Mouse (Mus musculus): ENCODE data around the gene Carmil1. TPM values are rescaled to one million over a fixed set of nuclear protein-coding genes. Genes with fewer than 3 reads are reported as not detected.
"Not testable (repeated sequence)": the region's sequence is repeated elsewhere in the genome, so short reads cannot be mapped to it uniquely, and the experiment has no call there.

Gene Carmil1
- polyA plus RNA-seq, 1 experiment from 2014 or later: 44.8 TPM

- H3K4me1 ChIP-seq: peaks cover 28% of the 10 kb centered on the region
- H3K9me3 ChIP-seq: no peaks in the 10 kb centered on the region
- ATAC-seq (ENCODE audit: low FRiP score, low read depth): no peak
- H3K36me3 ChIP-seq: peaks cover 16% of the 10 kb centered on the region; the same call in 1 of the 2 replicates
- H3K4me3 ChIP-seq: no peak overlapping the region
- WGBS: 36% methylated on average over 1 of the region's 1 CpGs
- H3K27ac ChIP-seq: peak overlapping the region; percentile 58; the same call in 1 of the 2 replicates
- H3K9ac ChIP-seq: no peak overlapping the region
- H3K27me3 ChIP-seq: no peaks in the 10 kb centered on the region
- no peak overlapping the region for H3K4me2 ChIP-seq (replicated peaks)
These were observed 175.3 kb downstream of the Carmil1 start for GRCm38 (mm10) chr13:24105340-24105669.

GRCm38 (mm10) chr13:24104611-24105339 is 175.8 kb downstream of the Carmil1 start:
- not testable (repeated sequence) for H3K27me3 ChIP-seq; ATAC-seq (ENCODE audit: low FRiP score, low read depth); H3K4me3 ChIP-seq; H3K4me2 ChIP-seq (replicated peaks); H3K9ac ChIP-seq; H3K9me3 ChIP-seq
- H3K36me3 ChIP-seq: peaks cover 14% of the 10 kb centered on the region; the same call in 1 of the 2 replicates
- H3K4me1 ChIP-seq: peaks cover 28% of the 10 kb centered on the region
- H3K27ac ChIP-seq: 0 out of 2 replicates have a peak overlapping the region, but pooled peaks have one; percentile 58
- 60% methylated on average over 9 of the region's 9 CpGs for WGBS

GRCm38 (mm10) chr13:24104016-24104415 is 176.6 kb downstream of the Carmil1 start:
- Histone ChIP-seq H3K9me3 (no peaks in the 10 kb centered on the region), H3K4me2 (replicated peaks) (no peak overlapping the region), H3K27me3 (no peaks in the 10 kb centered on the region), H3K4me3 (no peak overlapping the region), H3K9ac (no peak overlapping the region), H3K36me3 (peaks cover 15% of the 10 kb centered on the region; the same call in 1 of the 2 replicates), H3K4me1 (peaks cover 28% of the 10 kb centered on the region), H3K27ac (no peak overlapping the region)
- no peak for ATAC-seq (ENCODE audit: low FRiP score, low read depth)
- WGBS: 49% methylated on average over 4 of the region's 4 CpGs

GRCm38 (mm10) chr13:24103152-24103551 is 177.4 kb downstream of the Carmil1 start:
- H3K9ac ChIP-seq: no peak overlapping the region
- no peaks in the 10 kb centered on the region for H3K9me3 ChIP-seq
- peaks cover 11% of the 10 kb centered on the region; the same call in 1 of the 2 replicates for H3K36me3 ChIP-seq
- H3K4me1 ChIP-seq: peaks cover 28% of the 10 kb centered on the region
- 71% methylated on average over 2 of the region's 2 CpGs for WGBS
- no peak overlapping the region for H3K4me3 ChIP-seq
- no peak for ATAC-seq (ENCODE audit: low FRiP score, low read depth)
- no peaks in the 10 kb centered on the region for H3K27me3 ChIP-seq
- H3K27ac ChIP-seq: no peak overlapping the region
- no peak overlapping the region for H3K4me2 ChIP-seq (replicated peaks)

- 0 out of 2 replicates have a peak, but pooled peaks cover 6% of the 10 kb centered on the region for H3K36me3 ChIP-seq
- H3K27ac ChIP-seq: no peak overlapping the region
- WGBS: 62% methylated on average over 4 of the region's 4 CpGs
- no peak overlapping the region for H3K4me2 ChIP-seq (replicated peaks)
- H3K9ac ChIP-seq: no peak overlapping the region
- no peak overlapping the region for H3K4me3 ChIP-seq
- ATAC-seq (ENCODE audit: low FRiP score, low read depth): no peak
- peaks cover 28% of the 10 kb centered on the region for H3K4me1 ChIP-seq
- H3K9me3 ChIP-seq: no peaks in the 10 kb centered on the region
- no peaks in the 10 kb centered on the region for H3K27me3 ChIP-seq
These were observed 178.3 kb downstream of the Carmil1 start for GRCm38 (mm10) chr13:24102256-24102655.

- no peak overlapping the region for H3K9ac ChIP-seq
- no peak for ATAC-seq (ENCODE audit: low FRiP score, low read depth)
- H3K27ac ChIP-seq: no peak overlapping the region
- H3K9me3 ChIP-seq: no peaks in the 10 kb centered on the region
- WGBS: 71% methylated on average over 11 of the region's 11 CpGs
- 0 out of 2 replicates have a peak, but pooled peaks cover 6% of the 10 kb centered on the region for H3K36me3 ChIP-seq
- H3K4me3 ChIP-seq: no peak overlapping the region
- H3K4me2 ChIP-seq (replicated peaks): no peak overlapping the region
- peaks cover 24% of the 10 kb centered on the region for H3K4me1 ChIP-seq
- H3K27me3 ChIP-seq: no peaks in the 10 kb centered on the region
These were observed 179.2 kb downstream of the Carmil1 start for GRCm38 (mm10) chr13:24101157-24102130.

GRCm38 (mm10) chr13:24100516-24101094 is 180.0 kb downstream of the Carmil1 start:
- H3K4me1 ChIP-seq: peaks cover 16% of the 10 kb centered on the region
- ATAC-seq (ENCODE audit: low FRiP score, low read depth): no peak
- no peak overlapping the region for H3K9ac ChIP-seq
- H3K27me3 ChIP-seq: no peaks in the 10 kb centered on the region
- no peak overlapping the region for H3K4me3 ChIP-seq
- no peak overlapping the region for H3K27ac ChIP-seq
- peaks cover 9% of the 10 kb centered on the region for H3K36me3 ChIP-seq
- no peaks in the 10 kb centered on the region for H3K9me3 ChIP-seq
- WGBS: 93% methylated on average over 11 of the region's 11 CpGs
- no peak overlapping the region for H3K4me2 ChIP-seq (replicated peaks)

GRCm38 (mm10) chr13:24096573-24096972 is 184.0 kb downstream of the Carmil1 start:
- WGBS: 88% methylated on average over 6 of the region's 6 CpGs
- peaks cover 20% of the 10 kb centered on the region for H3K36me3 ChIP-seq

GRCm38 (mm10) chr13:24094825-24095547 is 185.6 kb downstream of the Carmil1 start:
- H3K36me3 ChIP-seq: peaks cover 30% of the 10 kb centered on the region
- H3K4me2 ChIP-seq (replicated peaks): no peak overlapping the region
- H3K27me3 ChIP-seq: no peaks in the 10 kb centered on the region
- WGBS: 87% methylated on average over 6 of the region's 6 CpGs
- ATAC-seq (ENCODE audit: low FRiP score, low read depth): no peak
- H3K9ac ChIP-seq: no peak overlapping the region
- H3K27ac ChIP-seq: no peak overlapping the region
- H3K4me3 ChIP-seq: no peak overlapping the region
- no peaks in the 10 kb centered on the region for H3K9me3 ChIP-seq
- no peaks in the 10 kb centered on the region for H3K4me1 ChIP-seq

More at GRCm38 (mm10) chr13:24096573-24096972, 184.0 kb downstream of the Carmil1 start:
- H3K4me1 ChIP-seq: 0 out of 2 replicates have a peak, but pooled peaks cover 1% of the 10 kb centered on the region
- no peak for ATAC-seq (ENCODE audit: low FRiP score, low read depth)
- no peak overlapping the region for H3K4me3 ChIP-seq
- H3K9ac ChIP-seq: no peak overlapping the region
- no peak overlapping the region for H3K4me2 ChIP-seq (replicated peaks)
- no peaks in the 10 kb centered on the region for H3K9me3 ChIP-seq
- H3K27me3 ChIP-seq: no peaks in the 10 kb centered on the region
- H3K27ac ChIP-seq: no peak overlapping the region

GRCm38 (mm10) chr13:24093108-24093507 is 187.5 kb downstream of the Carmil1 start:
- H3K4me3 ChIP-seq: no peak overlapping the region
- WGBS: 81% methylated on average over 3 of the region's 3 CpGs
- H3K4me1 ChIP-seq: no peaks in the 10 kb centered on the region
- no peaks in the 10 kb centered on the region for H3K9me3 ChIP-seq
- H3K36me3 ChIP-seq: peaks cover 28% of the 10 kb centered on the region
- H3K9ac ChIP-seq: no peak overlapping the region
- H3K4me2 ChIP-seq (replicated peaks): no peak overlapping the region
- H3K27me3 ChIP-seq: no peaks in the 10 kb centered on the region
- no peak overlapping the region for H3K27ac ChIP-seq
- no peak for ATAC-seq (ENCODE audit: low FRiP score, low read depth)

GRCm38 (mm10) chr13:24092073-24092472 is 188.5 kb downstream of the Carmil1 start:
- Histone ChIP-seq H3K4me2 (replicated peaks) (no peak overlapping the region), H3K27ac (no peak overlapping the region), H3K4me1 (no peaks in the 10 kb centered on the region), H3K9ac (no peak overlapping the region), H3K4me3 (no peak overlapping the region), H3K9me3 (no peaks in the 10 kb centered on the region), H3K27me3 (no peaks in the 10 kb centered on the region), H3K36me3 (peaks cover 38% of the 10 kb centered on the region)
- 94% methylated on average over 5 of the region's 5 CpGs for WGBS
- no peak for ATAC-seq (ENCODE audit: low FRiP score, low read depth)

Measured in limb, embryonic 13.5 days (tissue).